Mouse (Mus musculus): ENCODE results near the gene Morc3.
"Not testable (repeated sequence)": the region's sequence is repeated elsewhere in the genome, so short reads cannot be mapped to it uniquely, and the experiment has no call there.

The Morc3 gene

GRCm38 (mm10) chr16:93818691-93819324 is 13.1 kb upstream of the Morc3 start:
- DNase-seq (ENCODE audit: low spot score in 2 of 2), result peak in 1 of 2 experiments; percentile 33

DNA sequence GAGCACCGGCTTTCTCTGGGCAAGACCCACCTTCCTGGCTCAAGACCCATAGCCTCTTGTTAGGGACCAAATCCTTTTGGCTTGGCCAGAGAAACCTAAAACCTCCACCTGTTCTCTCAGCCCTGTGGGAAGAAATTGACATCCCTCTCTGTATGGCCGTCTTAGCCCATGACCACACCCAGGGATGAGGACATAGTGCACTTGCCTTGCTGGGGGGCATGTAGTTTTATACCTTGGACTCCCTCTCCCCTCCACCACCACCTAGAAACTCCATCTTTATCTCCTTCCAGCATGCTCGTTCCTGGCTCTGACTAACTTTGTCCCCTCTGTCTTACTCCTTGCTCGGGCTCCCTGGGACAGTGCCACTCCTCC is 12.6 kb upstream of the Morc3 start:
- DNase-seq (ENCODE audit: low spot score in 2 of 2), result no peak

- no peak for DNase-seq (ENCODE audit: low spot score in 2 of 2)
Observed at GRCm38 (mm10) chr16:93820040-93820439, 11.9 kb upstream of the Morc3 start.

DNA sequence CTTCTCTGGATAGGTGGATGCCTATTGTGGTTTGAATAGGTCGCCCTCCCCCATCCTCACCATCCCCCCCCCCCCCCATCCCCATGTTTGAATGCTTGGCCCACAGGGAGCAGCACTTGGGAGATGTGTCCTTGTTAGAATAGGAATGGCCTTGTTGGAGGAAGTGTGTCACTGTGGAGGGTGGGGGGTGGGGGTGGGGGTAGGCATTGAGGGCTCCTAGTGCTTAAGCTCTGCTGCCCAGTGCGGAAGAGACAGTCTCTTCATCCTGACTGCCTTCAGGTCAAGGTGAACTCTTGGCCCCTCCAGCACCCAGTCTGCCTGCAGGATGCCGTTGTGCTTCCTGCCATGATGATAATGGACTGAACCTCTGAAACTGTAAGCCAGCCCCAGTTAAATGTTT is 10.2 kb upstream of the Morc3 start:
- no peak for DNase-seq (ENCODE audit: low spot score in 2 of 2)

GRCm38 (mm10) chr16:93822433-93823225 is 9.3 kb upstream of the Morc3 start:
- DNase-seq (ENCODE audit: low spot score in 2 of 2), result not testable (repeated sequence)

- no peak for DNase-seq (ENCODE audit: low spot score in 2 of 2)
Observed at GRCm38 (mm10) chr16:93824799-93825198, 7.1 kb upstream of the Morc3 start.

- no peak for DNase-seq (ENCODE audit: low spot score in 2 of 2)
Observed at GRCm38 (mm10) chr16:93825463-93825862, 6.5 kb upstream of the Morc3 start.

GRCm38 (mm10) chr16:93826054-93826453 is 5.9 kb upstream of the Morc3 start:
- DNase-seq (ENCODE audit: low spot score in 2 of 2), result no peak

- not testable (repeated sequence) for DNase-seq (ENCODE audit: low spot score in 2 of 2)
Observed at GRCm38 (mm10) chr16:93826478-93826877, 5.4 kb upstream of the Morc3 start.

DNA sequence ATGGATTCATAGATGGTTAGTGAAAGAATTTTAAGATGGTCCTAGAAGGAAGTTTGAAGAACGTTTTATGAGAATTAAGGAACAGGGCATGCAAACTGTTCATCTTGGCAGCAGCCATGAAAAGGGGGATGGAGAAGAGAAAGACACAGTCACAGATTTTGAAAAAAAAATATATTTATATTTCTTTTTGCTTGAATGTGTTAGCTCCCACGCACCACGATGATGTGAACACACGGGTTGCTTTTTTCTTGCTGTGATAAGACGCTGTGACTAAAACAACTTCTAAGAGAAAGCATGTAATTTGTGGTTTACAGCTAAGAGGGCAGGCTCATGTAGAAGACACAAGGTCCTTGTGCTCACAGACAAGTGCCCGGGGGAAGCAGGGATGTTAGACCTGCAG is 5.0 kb upstream of the Morc3 start:
- no peak for DNase-seq (ENCODE audit: low spot score in 2 of 2)

DNA sequence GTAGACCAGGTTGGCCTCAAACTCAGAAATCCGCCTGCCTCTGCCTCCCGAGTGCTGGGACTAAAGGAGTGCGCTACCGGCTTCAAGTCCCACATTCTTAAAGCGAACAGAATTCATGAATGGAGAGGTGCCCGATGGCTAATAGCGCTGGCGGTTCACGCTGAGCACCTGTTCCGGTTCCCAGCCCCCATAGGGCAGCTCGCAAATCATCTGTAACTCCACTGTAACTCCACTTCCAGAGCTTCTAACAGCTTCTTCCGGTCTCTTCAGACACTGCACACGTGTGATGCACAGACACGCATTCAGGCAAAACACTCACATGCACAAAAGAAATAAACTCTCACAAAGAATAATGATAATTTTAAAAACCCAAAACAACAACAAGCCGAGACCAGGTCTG is 2.4 kb upstream of the Morc3 start:
- no peak for DNase-seq (ENCODE audit: low spot score in 2 of 2)

DNA sequence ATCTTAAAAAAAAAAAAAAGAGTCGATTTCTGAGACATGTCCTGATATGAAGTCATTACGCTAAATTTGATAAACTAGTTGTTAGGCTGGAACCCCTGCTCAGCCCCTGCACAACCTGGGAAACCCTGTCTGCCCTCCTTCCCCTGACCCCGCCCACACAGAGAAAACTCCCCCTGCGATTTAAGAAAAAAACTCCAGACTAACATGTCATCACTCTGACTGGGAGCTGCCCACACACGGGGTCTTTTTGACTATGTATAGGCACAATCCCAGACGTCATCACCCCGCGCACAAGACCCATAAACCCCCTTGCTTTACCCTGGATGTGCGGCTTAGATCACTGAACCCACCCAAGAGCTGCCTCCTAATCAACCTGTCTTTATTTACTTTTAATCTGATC is 1.9 kb upstream of the Morc3 start:
- no peak for DNase-seq (ENCODE audit: low spot score in 2 of 2)

- DNase-seq (ENCODE audit: low spot score in 2 of 2), result peak in 1 of 2 experiments; percentile 43
Observed at GRCm38 (mm10) chr16:93830916-93831315, 1.0 kb upstream of the Morc3 start.

- peak; percentile 65 to 84 for DNase-seq (ENCODE audit: low spot score in 2 of 2)
Observed at GRCm38 (mm10) chr16:93832451-93833276, 743 bp downstream of the Morc3 start.

DNA sequence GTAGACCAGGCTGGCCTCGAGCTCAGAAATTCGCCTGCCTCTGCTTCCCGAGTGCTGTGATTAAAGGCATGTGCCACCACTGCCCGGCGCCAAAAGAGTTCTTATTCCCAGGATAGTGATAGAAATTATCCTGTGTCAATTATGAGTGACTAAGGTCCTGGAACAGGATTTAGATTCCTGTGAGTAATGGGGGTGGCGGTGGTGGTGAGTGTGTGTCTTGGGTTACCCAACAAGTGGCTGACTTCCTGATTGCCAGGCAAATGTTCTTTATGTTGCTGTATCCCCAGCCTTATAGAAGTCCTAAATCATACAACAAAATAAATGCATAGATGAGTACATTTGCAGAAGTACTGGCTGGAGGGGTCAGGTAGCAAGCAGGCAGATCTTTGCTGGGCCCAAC is 1.6 kb downstream of the Morc3 start:
- DNase-seq (ENCODE audit: low spot score in 2 of 2), result no peak

GRCm38 (mm10) chr16:93834076-93834475 is 2.2 kb downstream of the Morc3 start:
- no peak for DNase-seq (ENCODE audit: low spot score in 2 of 2)

DNA sequence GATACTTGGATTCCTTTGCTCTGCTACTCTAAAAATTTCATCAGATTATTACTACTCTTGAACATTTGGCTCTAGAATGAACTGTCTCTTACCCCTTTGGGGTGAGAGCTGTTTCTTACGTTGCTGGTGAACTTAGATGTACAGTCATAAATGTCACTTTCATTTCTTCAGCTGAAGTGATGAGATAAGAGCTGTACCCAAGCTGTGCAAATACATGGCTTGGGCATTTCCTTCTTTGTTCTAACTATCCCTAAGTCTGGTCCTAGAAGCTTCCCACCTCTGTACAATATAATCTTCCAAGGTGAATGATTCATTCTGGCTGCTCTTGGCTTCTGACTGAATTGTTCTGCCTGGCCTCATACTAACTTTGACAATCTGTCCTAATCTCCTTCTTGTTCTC is 7.1 kb downstream of the Morc3 start:
- DNase-seq (ENCODE audit: low spot score in 2 of 2), result no peak

GRCm38 (mm10) chr16:93850527-93850926 is 18.6 kb downstream of the Morc3 start:
- DNase-seq (ENCODE audit: low spot score in 2 of 2), result no peak

DNA sequence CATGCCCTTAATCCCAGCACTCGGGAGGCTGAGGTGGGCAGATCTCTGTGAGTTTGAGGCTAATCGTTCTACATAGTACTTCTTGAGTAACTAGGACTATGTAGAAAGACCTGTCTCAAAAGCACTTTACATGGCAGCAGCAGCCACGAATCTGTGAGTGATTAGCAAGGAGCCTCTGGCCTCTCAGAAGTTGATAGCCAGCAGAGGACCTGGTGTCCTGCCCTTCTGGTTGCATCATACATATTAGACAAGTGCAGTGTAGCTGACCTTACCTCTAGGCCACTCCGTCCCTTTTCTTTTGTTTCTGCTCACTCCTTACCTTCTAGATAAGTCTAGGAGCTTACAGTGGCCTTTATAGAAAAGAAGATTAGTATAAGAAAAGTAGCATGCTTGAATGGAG is 28.0 kb downstream of the Morc3 start:
- no peak for DNase-seq (ENCODE audit: low spot score in 2 of 2)

GRCm38 (mm10) chr16:93860686-93861085 is 28.8 kb downstream of the Morc3 start:
- DNase-seq (ENCODE audit: low spot score in 2 of 2), result no peak

DNA sequence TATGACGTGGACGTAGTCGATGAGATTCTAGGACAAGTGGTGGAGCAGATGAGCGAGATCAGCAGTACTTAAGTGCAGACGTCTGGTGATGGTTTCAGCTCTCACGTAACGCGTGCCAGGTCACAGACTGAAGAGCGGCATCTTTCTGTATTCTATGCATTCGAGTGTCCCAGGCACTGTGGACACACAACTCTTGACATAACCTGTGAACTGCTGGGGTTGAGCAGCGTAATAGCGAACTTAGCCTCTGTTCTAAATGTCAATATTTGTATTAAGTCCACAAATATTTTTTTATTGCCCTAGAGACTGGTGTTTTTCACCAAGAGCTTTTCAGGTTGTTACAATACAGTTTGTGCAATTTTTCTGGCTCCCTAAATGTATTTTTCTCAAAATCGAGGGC is 42.9 kb downstream of the Morc3 start:
- DNase-seq (ENCODE audit: low spot score in 2 of 2), result no peak

DNA sequence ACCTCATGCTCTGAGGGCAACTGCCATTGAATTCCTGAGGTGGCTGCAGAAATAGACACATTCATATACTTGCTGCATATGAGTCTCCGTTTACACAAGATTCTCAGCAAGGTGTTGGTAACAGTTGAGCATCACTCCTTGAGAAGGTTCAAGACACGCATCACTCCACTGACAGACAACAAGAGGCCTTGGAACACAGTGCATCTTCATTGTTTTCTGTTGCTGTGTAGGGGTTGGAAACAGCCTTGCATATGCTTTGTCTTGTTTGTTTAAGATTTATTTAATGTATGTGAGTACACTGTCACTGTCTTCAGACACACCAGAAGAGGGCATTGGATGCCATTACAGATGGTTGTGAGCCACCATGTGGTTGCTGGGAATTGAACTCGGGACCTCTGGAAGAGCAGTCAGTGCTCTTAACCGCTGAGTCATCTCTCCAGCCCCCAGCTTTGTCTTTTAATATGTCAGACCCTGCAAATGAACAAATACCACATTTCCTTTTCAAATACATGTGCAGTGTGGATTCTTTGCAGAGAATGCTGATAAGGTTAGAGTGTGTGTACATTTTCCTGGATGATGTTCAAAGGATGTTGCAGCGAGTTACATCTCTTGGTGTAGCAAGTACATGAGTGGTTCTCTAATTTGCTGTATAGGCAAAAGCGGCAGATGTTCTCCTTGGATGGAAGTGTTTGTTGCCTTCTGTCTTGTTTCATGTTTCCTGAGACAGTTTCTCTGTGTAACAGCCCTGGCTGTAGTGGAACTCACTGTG is 45.9 kb downstream of the Morc3 start:
- DNase-seq (ENCODE audit: low spot score in 2 of 2), result no peak
